Mouse (Mus musculus) urinary bladder, postnatal 36 days (tissue): ENCODE measurements around the gene Cpe.

Source experiments
- DNase-seq, 2 experiments: peaks; one replicate each; pipeline ENCODE4 v3.0.0; 2022; ENCODE audit warnings: low spot score in 2 of 2, mixed read lengths in 1 of 2

Gene Cpe

DNA sequence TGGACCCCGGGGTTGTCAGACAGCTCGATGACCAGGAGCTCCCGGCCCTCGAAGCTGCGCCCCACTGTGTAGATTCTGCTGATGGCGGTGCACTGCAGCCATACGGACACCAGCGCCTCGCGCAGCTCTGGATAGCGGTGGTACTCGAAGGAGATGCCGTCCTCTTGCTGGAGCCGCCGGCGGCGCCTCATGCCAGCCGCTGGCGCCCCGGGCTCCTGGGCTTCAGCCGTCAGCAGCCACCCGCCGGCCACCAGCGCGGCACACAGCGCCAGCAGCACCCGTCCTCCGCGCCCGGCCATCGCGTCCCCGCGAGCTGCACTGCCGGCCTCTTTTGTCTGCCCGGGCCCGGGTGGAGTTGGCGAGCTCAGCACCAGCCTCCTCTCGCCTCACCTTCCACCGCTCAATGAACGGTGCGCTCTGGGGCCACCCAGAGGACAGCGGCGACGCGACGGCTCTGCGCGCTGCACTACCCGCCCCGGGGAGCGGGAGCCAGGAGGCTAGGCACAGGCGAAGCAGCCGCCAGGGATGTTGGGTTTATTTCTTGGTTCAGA lies at the start of gene Cpe:
Gene Cpe (minus strand): TSS at position 404 of the 551 bp plus-strand sequence.
- DNase-seq, result peak; percentile 68 to 70

DNA sequence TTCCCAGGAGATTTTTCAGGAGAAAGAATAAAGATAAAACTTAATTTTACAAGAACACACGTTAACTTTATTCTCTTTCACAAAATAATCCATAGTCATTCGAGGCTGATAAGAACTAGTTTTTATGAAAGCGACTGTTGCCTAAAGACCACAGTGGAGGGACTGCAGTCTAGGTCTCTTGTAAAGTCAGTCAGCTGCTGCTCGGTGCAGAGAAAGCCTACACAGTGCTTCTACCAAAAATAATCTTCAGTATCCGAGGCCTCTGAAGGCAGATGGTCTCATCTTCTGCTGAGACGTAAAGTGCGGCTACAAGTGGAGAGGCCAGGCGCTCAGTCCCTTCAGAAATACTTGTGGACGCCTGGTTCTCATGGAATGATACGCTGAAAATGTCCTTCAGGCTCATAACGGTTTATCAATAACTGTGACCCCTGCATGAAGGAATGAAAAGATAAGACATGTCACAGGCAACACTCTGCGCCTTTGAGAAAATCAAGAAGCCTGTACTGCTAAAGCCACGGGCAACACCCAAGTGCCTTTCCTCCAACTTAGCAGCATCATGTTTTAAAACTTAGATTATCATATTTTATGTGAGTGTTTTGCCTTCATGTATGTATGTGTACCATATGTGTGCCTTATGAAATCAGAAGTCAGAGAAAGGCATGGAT lies 47.8 kb upstream of the Cpe start:
- DNase-seq, result no peak

DNA sequence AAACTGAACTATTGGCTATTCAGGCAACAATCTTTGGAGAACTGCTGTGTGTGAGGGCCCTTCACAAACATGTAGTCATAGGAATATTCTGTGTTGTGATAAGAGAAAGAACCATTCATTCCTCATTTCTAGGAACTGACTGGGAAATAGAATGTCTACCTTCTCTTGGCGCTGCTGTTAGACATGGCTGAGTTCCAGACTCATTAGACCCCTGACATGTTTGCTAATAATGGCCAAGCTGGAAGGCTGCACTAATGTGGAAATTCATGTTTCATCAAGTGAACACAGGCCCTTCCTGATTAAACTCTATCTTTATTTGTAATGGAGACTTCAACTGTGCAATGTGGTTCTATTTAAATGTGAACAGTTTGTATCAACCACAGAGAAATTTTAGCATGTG lies 46.1 kb upstream of the Cpe start:
- no peak for DNase-seq

DNA sequence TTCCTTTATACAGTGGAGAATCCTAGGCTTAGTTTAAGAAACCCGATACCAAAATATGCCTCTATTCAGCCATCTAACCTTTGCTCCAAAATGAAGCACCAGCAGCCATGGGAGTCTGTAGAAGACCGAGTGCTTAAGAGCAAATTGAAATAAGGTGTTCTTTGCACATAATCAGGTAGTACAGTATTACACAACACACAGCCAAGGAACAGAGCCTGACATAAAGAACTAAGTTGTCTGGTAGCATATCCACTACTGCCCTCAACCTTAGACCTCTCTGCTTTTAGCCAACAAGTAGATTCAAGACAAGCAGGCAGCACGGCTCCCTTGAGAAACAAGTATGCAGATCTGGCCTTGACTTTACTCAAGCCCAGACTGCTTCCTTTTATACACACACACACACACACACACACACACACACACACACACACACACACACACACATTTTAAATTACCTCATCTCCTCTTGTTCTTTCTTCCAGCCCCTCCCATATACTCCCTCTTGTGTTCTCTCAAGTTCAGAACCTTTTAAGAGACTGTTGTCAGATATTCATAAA lies 44.0 kb upstream of the Cpe start:
- no peak for DNase-seq

DNA sequence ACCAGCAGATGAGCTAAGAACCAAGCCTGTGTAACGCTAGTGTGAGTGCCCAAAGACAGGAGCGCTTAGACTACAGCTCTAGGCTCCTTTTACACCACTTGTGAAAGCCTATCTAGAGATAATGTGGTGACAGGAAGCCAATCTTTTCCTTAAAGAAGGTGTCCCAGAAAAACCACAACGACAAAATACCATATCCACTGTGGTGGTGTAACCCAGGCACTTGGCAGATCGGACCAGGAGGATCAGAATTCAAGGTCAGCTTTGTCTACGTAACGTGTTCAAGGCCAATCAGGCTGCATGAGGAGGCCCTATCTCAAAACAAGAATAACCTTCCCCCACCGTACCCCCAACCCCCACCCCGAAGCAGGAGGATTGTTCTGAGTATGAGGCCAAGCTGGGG lies 42.3 kb upstream of the Cpe start:
- no peak for DNase-seq

DNA sequence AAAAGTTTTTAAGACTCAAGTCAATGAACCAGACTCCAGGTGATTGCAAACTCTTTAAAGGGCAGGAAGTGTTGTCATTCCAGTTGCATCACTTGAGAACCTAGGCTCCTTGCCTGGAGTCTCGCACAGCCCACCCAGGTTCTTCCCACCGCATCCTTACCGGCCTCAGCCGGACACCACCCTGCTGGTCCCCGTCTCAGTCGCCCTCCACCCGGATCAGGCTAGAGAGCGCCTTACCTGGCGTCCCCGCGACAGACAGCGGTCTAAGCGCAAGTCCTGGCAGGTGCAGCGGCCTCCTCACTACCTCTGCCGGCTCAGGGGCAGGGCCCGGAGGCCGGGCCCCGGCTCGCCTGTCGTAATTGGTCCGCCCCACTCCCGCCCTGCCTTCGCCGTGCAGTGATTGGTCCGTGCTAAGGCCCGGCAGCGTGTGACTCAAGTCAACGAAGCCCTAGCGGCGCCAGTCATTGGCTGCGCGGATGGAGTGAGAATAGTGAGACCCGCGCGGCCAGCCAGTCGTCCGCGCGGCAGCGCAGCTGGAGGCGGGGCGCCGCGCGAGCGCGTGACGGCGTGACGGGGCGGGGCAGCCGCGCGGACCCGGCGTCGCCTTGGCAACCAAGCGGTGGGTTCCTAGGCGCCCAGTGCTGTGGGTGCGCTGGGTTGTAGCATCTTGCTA lies 40.6 kb upstream of the Cpe start, which contains the start of gene Msmo1:
Gene Msmo1 (minus strand): TSS at position 522 of the 673 bp plus-strand sequence.
- DNase-seq, result peak; percentile 91 to 97

DNA sequence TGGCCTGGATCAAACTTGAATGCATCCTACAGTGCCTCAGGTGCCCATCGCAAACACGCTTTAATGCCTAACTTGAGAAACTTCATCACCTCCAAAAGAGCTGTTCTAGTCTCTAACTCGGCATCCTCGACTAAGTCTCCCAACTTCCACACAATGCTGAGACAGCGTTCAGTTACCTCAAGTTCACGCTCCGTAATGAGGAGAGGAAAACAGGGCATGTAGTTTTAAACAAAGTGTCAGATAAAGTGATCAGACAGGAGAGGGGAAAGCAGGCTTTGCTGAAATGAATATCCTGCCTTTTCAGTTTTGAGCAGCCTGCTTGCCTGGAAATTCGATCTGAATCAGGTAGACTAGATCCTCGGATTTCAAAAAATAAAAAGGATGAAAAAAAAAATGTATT lies 39.7 kb upstream of the Cpe start:
- DNase-seq, result no peak

DNA sequence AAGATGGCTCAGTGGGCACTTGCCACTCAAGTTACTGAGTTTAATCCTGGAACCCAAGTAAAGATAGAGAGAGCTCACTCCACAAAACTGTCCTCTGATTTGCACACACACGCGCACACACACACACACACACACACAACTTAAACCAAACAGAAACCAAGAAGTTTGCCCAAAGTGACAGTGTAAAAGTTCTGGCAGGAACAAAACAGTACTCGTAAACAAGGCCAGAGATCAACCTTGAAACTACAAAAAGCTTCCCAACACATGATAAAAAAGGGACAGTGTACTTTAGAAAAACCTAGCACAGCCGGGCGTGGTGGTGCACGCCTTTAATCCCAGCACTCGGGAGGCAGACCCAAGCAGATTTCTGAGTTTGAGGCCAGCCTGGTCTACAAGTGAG lies 35.3 kb upstream of the Cpe start:
- no peak for DNase-seq

DNA sequence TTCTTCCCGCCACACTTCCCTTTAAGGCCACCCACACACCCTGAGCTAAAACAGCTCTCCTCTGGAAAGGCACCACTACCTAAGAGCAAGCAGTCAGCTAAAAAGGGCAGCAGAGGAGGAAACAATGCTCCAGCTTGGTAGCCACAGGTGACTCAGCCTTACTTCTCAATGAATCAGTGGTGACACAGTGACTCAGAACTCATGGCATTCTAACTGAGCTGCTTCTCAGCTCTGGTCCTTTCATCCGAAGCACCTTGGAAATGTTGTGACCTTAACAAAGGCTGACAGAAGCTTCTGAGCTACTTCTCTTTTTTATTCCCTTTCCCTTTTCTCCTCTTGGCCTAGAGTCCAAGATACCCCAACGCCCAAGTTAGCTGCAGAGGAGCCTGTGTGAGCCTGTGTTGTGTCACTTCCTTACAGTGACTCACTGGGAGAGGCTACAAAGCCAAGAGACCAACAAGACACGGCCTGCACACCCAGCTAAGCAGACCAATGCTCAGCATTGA lies 33.4 kb upstream of the Cpe start:
- DNase-seq, result peak; percentile 25 to 35

DNA sequence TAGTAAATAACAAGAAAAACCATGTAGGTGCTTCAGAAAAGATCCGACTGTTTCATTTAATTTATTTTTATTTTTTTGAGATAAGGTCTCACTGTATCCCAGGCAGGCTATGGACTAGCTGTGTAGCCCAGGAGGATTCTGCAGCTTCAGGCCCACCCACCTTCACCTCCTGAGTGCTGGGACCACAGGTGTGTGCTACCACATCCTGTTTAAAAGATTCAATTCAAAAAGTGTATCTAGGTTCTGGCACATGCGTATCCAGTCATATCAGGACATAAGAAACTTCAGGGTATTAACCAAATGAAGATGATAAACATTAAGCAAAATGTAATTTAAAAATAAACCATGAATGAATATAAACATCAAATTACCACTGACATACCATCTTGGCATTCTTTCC lies 30.4 kb upstream of the Cpe start:
- no peak for DNase-seq

DNA sequence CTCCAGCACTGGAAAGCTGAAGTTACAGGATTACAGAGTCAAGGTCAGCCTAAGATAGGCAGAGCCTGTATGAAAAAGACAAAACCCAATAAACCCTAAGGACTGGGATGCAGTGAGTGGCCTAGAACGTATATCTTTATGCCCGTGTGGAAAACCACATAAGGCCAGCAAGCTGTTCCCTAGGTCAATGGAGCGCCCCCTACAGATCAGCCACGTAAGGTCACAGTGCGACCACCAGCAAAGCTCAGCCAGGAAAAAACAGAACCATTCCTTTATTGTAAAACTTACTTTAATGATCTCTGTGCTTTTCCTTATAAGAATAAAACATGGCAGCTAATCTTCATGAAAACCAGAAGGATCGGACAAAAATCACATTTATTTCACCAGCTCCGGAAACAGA lies 25.0 kb upstream of the Cpe start:
- no peak for DNase-seq

DNA sequence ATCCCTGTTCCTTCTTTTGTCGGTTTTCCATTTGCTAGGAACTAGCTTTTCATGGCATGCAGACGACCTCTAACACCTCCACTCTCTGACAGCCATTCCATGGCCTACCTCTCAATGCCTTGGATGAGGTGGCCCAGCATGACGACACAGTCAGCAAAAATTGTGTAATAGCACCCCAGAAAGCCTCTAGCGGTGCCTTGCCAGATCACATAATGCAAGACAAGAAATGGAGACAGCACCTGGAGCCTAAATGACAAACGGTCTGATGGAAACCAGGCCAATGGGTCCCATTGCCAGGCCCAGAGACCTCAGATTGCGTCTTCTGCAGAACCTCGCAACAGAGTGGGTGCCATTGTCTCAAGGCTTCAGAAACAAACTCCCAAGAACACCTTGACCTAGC lies 19.6 kb upstream of the Cpe start:
- DNase-seq, result no peak

DNA sequence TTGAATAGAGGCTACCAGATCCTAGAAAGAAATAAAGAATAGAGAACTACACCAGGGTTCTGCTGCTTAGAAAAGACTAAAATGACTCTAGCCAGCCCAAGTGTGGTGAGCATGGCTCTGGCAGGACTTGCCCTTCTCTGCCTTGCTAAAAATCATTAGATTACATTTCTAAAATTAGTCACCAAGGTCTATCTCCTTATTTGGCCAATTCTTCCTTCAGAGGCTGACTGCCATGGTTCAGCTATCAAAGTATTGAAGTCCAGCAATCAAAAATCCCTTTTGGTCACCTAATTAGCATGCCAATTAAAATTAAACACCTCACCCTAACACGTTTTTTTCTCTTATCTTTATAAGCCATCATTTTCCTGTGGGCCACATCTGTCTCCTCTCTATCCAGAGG lies 18.7 kb upstream of the Cpe start:
- no peak for DNase-seq

DNA sequence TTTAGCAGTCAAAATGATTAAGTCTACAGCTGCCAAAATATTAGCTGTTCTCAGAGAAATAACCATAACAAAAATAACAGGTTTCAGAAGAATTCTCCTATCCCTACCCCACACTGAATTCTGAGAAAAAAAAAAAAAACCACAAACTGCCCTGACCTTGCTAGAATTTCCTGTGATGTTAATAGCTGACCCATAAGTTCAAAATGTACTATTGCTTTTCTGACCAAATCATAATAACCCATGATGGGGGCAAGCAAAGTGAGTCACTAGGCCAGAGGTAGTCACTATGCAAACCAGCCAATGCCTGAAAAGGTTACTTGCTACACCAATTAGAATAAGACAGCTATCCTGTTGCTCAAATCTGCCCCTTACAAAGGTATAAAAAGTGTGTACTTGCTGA lies 14.6 kb upstream of the Cpe start:
- no peak for DNase-seq

DNA sequence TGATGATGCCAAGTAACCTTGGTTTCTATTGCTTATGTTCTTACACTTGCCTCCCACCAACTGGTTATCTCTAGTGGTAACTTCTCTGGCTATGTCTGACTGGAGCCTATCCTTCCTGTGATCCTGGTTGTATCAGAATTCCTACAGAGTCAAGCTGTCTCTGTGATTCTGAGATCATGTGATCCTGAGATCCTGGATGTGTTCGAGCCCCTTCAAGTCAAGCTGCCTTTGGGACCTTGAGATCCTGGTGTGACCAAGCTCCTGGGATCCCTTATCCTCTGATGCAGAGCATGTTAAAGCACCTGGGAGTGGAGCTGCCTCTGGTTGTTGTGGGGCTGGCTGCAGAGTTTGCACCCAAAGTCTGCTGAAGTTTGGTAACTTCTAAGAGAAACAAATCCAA lies 10.3 kb upstream of the Cpe start:
- DNase-seq, result no peak

DNA sequence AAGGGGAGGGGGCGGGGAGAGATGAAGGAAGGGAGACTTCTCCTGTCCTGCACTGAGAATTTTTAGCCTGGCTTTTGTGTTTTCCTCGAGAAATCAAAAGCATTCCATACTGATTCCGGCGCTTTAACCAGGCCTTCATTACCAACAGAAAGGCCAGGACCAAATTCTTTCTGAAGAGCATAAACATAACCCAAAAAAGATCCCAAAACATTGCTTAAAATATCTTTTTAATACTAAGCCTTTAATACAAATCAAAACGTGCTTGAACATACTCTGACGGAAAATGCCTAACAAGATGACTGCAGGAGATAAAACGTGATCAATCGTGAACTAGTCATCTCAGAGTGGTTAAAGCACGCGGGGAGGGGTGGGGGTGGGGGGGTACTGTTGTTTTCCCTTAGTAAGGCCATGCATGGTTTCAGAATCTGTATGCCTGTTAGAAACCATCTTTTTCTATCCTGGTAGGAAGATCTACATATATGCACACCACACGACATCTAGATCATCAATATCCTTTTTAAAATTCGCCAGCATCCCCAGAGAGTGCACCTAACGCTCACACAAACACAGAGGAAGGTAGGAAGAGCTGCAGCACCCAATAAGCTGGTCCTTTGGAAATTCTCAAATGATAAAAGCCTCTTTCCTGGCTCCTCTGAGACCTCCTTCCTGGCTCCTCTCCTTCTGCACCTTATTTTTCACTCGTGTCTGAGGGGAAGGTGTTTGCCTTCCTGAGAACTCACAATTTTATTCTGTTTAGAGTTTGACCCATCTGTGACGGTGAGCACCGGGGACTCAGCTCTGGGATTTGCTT lies 1.1 kb downstream of the Cpe start:
- no peak for DNase-seq

DNA sequence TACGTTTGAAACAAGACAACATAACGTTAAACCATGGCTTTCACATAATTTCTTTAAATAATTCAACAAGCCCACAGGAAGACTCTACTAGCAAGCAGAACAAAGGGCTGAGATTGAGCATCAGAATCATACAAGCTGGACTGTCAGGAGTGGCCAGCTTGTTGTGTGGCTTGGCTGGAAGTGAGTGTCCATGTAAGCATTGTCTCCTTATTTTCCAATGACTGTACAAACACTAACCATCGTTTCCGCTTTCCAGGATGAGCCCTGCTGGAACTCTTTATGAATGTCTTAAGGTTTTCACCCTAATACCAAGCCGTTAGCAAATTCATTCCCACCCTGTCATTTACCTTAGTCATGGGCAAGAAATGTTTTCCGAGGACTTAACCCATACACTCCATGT lies 2.0 kb downstream of the Cpe start:
- DNase-seq, result no peak

DNA sequence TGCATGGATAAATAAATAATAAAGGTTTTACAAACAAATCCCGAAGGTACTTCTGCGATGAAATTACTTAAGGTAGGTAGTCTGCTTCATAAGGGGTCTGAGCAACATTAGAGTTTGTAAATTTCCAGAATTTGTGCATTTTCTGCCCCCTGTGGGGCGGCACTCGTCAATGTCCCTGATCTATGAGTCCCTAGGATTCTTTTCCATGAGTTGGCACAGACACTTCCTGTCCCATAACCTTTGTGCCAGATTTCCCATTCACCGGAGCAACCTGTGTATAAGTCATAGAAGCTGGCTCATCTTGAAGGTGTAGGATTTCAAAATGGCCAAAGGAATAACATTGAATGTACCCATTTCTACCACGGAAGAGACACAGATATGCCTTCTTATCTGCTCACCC lies 2.5 kb downstream of the Cpe start:
- no peak for DNase-seq

DNA sequence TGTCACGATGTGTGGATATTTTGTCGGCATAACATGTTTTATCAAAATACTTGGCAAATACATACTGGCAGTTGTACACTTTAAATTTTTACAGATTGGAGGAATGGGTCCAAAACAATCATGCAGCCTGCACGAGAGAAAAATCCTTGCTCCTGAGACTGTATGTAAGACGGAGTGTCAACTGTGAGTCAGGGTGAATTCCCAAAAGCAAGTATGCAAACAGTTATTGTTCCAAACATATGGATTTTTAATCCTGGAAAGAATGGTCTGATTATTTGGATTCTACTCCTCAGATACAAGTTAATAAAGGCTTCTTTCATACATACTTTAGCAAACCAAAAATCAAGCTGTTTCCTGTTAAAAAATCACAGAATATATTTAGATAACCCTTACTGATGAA lies 4.1 kb downstream of the Cpe start:
- no peak for DNase-seq

DNA sequence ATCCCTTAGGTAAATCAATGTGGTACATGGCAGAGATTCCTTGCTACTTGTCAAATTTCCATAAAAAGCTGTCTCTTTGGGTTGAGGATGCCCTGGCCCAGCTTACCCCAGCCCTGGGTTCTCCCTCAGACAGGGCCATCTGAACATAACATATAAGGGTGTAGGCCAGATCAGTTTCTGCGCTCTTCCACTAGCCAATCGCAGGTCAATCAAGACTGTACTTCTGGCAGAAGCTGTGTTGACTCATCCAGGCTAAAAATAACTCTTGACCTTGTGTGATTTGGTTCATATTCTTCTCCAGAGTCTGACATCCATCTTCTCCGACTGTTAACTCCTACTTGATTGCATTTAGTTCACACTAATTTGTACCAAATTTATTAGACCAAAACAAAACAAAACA lies 4.7 kb downstream of the Cpe start:
- DNase-seq, result no peak

DNA sequence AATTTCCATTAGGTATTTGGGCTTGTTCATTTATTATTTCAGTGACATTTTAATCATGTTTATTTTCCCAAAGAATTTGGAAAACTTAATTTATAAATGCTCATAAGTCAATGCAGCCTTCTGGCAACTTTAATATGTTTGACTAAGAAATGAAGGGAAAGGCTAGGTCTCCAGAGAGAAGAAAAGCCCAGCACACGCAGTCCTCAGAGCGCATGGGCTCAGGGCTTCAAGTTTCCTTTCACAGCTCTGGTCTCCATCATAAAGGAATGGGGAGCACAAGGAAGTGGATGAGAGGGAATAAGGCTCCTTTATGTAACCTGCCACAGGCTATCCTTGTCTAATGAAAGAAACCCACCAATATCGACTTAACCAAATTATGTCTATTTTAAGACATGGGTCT lies 10.4 kb downstream of the Cpe start:
- DNase-seq, result no peak

DNA sequence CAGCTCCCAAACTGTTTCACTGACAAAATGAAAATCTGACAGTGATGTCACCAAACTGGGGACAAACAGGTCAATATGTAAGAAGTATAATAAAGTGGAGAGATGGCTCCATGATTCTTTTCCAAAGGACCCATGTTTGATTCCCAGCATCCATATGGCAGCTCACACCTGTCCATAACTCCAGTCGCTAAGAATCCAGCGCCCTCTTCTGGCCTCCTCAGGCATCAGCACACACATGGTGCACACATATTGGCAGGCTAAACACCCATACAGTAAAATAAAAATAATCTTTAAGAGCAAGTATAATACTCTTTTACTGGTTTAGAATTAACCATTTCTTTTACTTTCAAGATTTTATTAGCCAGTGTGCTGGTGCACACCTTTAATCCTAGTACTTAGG lies 16.5 kb downstream of the Cpe start:
- DNase-seq, result no peak
